Mouse (Mus musculus): ENCODE measurements around the gene Kif12. TPM values are rescaled to one million over a fixed set of nuclear protein-coding genes. Genes with fewer than 3 reads are reported as not detected.

Kif12 gene
- 0.28 TPM for polyA plus RNA-seq (2014; fragmentation: Illumina TruSeq; extraction: RNeasy Lipid Tissue Mini Kit (QIAGEN cat#74804); ENCODE audit: low read depth, low replicate concordance)

GRCm38 (mm10) chr4:63171969-63172685, at the start of gene Kif12:
Gene Kif12, minus strand, starts transcription at chr4:63172131.

GRCm38 (mm10) chr4:63213907-63214621, 42.1 kb upstream of the Kif12 start, which contains the start of gene Col27a1:
Gene Col27a1, plus strand, starts transcription at chr4:63214004.

DNA sequence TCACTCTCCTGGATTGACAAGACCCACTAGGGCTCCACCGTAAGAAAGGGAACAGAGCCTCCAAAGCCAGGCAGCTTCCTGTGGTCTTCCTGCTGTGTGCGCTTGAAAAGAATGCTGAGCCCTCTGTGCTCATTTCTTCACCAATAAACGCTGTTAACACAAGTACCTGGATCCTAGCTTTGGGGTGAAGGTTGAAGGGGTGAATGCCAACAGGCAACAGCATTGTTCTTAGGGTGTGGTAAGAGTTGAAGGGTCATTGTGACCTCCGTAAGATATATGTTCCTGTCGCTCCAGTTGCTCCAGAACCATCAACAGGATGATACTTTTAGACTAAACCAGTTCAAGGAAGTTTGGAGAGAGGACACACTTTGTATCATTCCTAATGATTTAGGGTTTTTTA, 17.2 kb downstream of the Kif12 start, which contains the start of gene Ambp:
Gene Ambp (minus strand): TSS at position 101 of the 400 bp plus-strand sequence.

Other genes starting within 250 kb of the Kif12 start
- gene Zfp618, start 206.6 kb downstream of the Kif12 start, polyA plus RNA-seq (2014; fragmentation: Illumina TruSeq; extraction: RNeasy Lipid Tissue Mini Kit (QIAGEN cat#74804); ENCODE audit: low read depth, low replicate concordance) = 11.8 TPM
- gene Ambp, start 17.3 kb downstream of the Kif12 start, polyA plus RNA-seq (2014; fragmentation: Illumina TruSeq; extraction: RNeasy Lipid Tissue Mini Kit (QIAGEN cat#74804); ENCODE audit: low read depth, low replicate concordance) = not detected
- 2.7 TPM for gene Col27a1, start 41.9 kb upstream of the Kif12 start, polyA plus RNA-seq (2014; fragmentation: Illumina TruSeq; extraction: RNeasy Lipid Tissue Mini Kit (QIAGEN cat#74804); ENCODE audit: low read depth, low replicate concordance)
- gene Orm1, start 172.4 kb upstream of the Kif12 start, polyA plus RNA-seq (2014; fragmentation: Illumina TruSeq; extraction: RNeasy Lipid Tissue Mini Kit (QIAGEN cat#74804); ENCODE audit: low read depth, low replicate concordance) = 2.0 TPM
- not detected for gene Orm3, start 184.0 kb upstream of the Kif12 start, polyA plus RNA-seq (2014; fragmentation: Illumina TruSeq; extraction: RNeasy Lipid Tissue Mini Kit (QIAGEN cat#74804); ENCODE audit: low read depth, low replicate concordance)
- not detected for gene Orm2, start 190.3 kb upstream of the Kif12 start, polyA plus RNA-seq (2014; fragmentation: Illumina TruSeq; extraction: RNeasy Lipid Tissue Mini Kit (QIAGEN cat#74804); ENCODE audit: low read depth, low replicate concordance)
- 0.50 TPM for gene Akna, start 231.2 kb upstream of the Kif12 start, polyA plus RNA-seq (2014; fragmentation: Illumina TruSeq; extraction: RNeasy Lipid Tissue Mini Kit (QIAGEN cat#74804); ENCODE audit: low read depth, low replicate concordance)